Mouse (Mus musculus): ENCODE results near the gene Sirpa.

Gene Sirpa

GRCm38 (mm10) chr2:129633077-129633732, 40.6 kb downstream of the Sirpa start:
- DNase-seq (ENCODE audit: low read depth, low spot score) = no peak

GRCm38 (mm10) chr2:129633982-129634381, 41.3 kb downstream of the Sirpa start:
- DNase-seq (ENCODE audit: low read depth, low spot score) = no peak

- DNase-seq (ENCODE audit: low read depth, low spot score) = no peak
Observed at GRCm38 (mm10) chr2:129652616-129653015, 60.0 kb downstream of the Sirpa start.

- DNase-seq (ENCODE audit: low read depth, low spot score) = no peak
Observed at GRCm38 (mm10) chr2:129653632-129654031, 61.0 kb downstream of the Sirpa start.

GRCm38 (mm10) chr2:129654233-129654950, 61.8 kb downstream of the Sirpa start:
- no peak for DNase-seq (ENCODE audit: low read depth, low spot score)

GRCm38 (mm10) chr2:129655033-129655432, 62.4 kb downstream of the Sirpa start:
- no peak for DNase-seq (ENCODE audit: low read depth, low spot score)

- DNase-seq (ENCODE audit: low read depth, low spot score) = no peak
Observed at GRCm38 (mm10) chr2:129658796-129659195, 66.2 kb downstream of the Sirpa start.

GRCm38 (mm10) chr2:129660020-129660419, 67.4 kb downstream of the Sirpa start:
- DNase-seq (ENCODE audit: low read depth, low spot score) = no peak

- DNase-seq (ENCODE audit: low read depth, low spot score) = no peak
Observed at GRCm38 (mm10) chr2:129662484-129662883, 69.8 kb downstream of the Sirpa start.

- no peak for DNase-seq (ENCODE audit: low read depth, low spot score)
Observed at GRCm38 (mm10) chr2:129671911-129672310, 79.3 kb downstream of the Sirpa start.

GRCm38 (mm10) chr2:129674935-129675634, 82.5 kb downstream of the Sirpa start:
- no peak for DNase-seq (ENCODE audit: low read depth, low spot score)

GRCm38 (mm10) chr2:129677664-129678063, 85.0 kb downstream of the Sirpa start:
- DNase-seq (ENCODE audit: low read depth, low spot score) = no peak

GRCm38 (mm10) chr2:129679066-129679465, 86.4 kb downstream of the Sirpa start:
- no peak for DNase-seq (ENCODE audit: low read depth, low spot score)

- DNase-seq (ENCODE audit: low read depth, low spot score) = no peak
Observed at GRCm38 (mm10) chr2:129680236-129680635, 87.6 kb downstream of the Sirpa start.

All from brain, embryonic 18.5 days (tissue).